Mouse (Mus musculus): Measurements from ENCODE around the gene Ldb2.

The Ldb2 gene

GRCm38 (mm10) chr5:44645952-44646841, 153.3 kb downstream of the Ldb2 start:
- DNase-seq (ENCODE audit: low spot score in 2 of 2) = no peak

DNA sequence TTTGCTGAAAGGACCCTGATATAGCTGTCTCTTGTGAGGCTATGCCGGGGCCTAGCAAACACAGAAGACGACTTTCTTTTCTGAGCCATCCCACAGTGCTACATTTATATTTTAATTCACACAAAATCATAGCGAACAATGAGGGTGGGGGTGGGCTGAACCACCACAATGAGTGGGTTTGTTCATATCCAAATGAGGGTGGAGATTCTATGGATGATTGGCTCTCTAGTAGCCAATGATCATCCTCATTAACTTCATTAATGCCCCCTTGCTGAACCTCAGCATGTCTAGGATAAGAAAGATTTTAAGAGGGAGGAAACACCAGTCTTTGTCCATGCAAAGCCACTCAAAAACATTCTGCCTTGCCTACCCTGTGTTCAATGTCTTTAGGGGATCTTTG, 156.4 kb downstream of the Ldb2 start:
- no peak for DNase-seq (ENCODE audit: low spot score in 2 of 2)

DNA sequence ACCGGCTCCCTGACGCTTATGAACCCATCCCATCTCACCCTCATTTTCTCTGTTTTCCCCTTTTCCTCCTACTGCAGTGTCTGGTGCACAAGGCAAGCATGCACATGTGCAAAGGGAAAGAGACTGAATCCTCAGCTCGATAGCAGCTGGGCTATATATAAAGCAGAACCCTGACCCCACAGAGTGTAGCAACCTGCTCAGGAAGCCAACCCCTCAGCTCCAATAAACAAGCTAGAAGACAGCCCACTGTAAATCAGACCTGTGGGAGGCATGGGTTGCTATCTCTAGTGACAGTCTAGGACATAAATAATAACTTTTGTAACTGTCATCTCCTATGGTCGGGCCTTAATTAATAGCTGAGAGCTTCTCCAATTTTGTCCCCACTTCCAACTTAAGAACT, 158.4 kb downstream of the Ldb2 start:
- no peak for DNase-seq (ENCODE audit: low spot score in 2 of 2)

- DNase-seq (ENCODE audit: low spot score in 2 of 2) = no peak
Observed at GRCm38 (mm10) chr5:44635546-44635945, 163.9 kb downstream of the Ldb2 start.

DNA sequence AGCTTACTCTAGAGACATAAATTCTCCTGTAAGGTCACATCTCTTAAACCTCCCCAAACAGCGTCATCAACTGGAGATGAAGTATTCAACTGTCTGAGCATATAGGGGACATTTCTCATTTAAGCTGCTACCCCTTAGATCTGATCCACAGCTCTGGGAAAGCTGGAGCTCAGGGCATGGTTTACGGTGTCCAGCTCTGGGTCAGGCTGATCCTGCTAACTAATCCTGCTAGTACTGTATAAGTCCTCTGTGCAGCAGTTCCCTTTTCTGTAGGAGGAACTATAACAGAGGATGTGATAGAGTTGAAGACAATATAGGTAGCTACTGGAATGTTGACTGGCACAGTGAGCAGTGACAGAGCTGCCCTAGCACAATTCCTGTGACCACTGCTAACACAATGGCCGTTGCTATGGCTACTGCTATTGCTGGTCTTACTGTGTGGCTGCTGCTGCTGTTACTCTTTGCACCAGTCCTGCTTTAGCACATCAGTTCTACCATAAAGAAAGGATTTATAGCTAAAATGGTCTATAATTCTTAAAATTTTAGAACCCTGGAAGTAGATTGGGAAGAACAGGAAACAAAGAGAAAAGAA, 170.3 kb downstream of the Ldb2 start:
- DNase-seq (ENCODE audit: low spot score in 2 of 2) = no peak

DNA sequence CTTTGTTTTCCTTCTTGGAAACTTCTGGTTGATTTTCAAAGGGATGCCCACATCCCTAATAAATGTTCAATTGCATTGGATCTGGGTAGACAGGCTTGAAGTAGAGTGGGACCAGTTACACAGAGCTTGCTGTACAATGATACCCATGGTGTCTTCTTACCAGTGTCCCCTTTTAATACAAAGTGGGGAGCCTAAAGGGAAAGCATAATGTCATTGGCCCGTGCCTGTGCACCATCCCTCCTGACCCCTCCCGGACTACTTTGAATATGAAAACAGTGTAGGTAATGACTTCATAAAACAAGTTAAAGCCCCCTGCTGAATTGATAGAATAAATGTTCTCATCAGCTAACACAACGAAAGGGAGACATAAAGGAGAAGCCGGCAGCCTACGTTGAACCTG, 172.0 kb downstream of the Ldb2 start:
- no peak for DNase-seq (ENCODE audit: low spot score in 2 of 2)

DNA sequence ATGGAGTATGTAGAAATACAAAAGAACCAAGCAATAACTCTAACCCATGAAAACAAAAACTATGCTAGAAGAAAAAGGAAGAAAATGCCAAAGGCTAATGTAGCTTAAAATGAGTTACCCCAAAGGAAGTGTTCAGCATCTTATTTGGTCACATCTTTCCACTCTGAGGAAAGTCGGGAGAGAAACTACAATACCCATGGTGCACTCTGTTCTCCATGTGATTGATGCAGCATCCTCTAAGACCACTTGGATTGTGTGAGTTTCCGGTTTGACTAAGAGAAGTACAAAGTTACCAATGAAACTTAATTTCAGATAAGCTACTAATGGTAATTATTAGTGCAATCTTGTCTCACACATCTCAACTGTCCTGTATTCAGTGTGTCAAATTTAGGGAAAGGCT, 172.6 kb downstream of the Ldb2 start:
- DNase-seq (ENCODE audit: low spot score in 2 of 2) = no peak

DNA sequence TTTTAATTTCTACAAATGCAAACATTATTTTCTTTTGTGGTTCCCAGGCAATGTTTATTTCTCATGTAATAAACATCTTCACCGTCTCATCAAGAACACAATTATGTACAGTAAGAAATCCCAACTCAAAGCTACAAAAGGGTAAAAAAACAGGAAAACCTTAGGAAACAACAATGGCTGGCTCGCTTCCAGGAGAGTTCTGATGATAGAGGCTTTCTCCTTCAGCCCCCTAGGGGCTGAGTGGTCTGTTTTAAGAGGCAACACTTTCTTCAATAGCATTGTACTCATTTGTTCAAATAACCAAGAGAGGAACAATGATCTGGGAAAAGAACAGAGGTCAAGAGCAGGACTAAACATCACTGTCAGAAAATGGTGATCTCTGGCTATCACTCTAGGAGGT, 173.4 kb downstream of the Ldb2 start:
- DNase-seq (ENCODE audit: low spot score in 2 of 2) = no peak

DNA sequence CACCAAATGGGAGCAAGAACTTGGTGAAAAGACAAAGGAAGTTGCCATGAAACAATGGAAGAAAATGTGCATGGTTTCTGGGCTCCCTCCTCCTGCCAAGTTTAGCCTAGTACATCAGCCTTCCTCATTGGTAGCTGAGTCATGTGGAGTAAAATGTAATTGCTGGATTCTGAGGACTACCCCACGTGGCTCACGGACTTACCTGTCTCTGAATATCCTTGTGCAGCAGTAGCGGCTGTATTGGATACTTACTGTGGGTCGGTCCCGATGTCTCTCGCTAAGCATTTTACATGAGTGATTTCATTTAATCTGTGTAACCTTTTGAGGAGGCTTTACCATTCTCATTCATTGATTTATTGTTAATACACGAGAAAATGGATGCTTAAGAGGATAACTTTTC, 183.8 kb downstream of the Ldb2 start:
- DNase-seq (ENCODE audit: low spot score in 2 of 2) = no peak

DNA sequence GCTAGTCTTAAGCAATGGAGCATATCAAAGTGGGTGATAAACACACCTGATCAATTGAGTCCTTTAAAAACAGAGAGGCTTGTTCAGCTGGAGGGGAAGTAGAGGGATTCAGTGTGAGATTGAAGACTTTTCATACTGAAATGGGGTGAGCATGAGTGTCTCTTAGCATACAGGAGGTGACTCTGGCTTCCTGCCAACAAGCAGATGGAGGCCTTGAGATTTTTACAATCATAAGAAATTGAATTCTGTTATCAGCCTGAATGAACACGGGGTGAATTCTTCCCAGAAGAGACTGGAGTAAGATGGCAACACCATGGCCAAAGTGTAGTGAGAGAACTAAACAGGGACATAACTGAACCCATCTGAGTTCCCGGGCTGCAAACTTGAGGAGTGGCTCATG, 190.6 kb downstream of the Ldb2 start:
- DNase-seq (ENCODE audit: low spot score in 2 of 2) = no peak

- DNase-seq (ENCODE audit: low spot score in 2 of 2) = no peak
Observed at GRCm38 (mm10) chr5:44601340-44601739, 198.1 kb downstream of the Ldb2 start.

DNA sequence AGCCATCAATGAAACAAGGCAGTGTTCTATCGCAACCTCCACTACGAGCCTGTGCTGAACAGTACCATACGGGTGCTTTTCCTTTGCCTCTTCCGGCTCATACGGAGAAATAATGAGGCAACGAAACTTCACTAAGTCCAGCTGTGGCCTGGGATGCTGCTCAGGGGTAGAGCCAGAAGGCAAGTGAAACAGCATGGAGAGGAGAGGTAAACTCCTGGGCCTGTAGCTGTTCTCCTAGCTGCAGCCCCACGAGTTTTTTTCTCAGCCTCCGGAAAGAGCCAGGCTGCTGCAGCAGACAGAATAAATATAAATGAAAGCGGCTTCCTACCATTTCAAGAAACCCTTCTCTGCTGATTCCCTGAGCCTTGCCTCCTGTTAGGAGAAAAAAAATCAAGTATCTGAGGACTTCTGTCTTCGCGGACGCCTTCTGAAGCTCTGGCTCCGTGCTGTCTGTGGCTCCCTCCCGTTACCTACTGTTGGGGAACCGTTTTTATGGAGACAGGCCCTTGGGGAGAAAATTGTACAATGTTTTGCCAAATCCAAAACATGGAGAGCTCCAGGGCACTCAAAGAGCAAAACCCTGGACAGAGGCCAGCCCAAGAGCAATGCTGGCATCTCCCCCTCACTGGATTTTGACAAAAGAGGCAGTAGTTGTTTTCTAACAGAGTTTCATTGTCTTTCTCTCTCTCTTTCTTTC, 205.8 kb downstream of the Ldb2 start:
- no peak for DNase-seq (ENCODE audit: low spot score in 2 of 2)

DNA sequence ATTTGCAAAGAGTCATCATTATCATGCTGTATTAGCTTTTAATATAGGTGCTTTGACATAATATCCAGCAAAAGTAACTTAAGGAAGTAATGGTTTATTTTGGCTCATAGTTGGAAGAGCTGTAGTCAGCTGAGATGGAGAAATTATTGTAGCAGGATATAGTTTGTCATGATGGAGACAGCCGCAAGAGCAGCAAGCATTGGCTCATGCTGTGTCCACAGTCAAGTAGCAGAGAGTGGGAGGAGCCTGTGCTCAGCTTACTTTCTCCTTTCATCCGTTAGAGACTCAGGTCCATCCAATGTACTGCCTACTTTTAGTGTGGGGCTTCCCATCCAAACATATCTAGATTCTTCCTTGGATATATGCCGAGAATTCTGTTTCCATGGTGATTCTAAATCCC, 208.7 kb downstream of the Ldb2 start:
- DNase-seq (ENCODE audit: low spot score in 2 of 2) = no peak

DNA sequence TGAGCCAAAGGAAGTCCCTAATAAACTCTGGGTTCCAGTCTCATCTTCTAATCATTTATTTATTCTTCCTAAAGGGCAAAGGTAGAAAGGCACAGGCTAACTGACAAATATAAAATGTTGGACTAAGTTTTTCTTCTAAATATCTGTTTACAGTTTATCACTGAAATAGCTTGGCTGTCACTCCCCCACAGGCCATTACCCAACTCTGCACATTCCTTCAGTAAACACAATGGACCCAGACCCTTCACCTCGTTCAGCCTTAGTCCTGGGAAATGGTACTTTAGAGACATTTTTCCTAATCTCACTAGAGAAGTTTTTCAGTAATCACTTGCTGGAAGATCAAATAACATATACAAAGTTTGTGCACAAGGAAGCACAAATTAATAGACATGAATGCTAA, 210.2 kb downstream of the Ldb2 start:
- DNase-seq (ENCODE audit: low spot score in 2 of 2) = no peak

DNA sequence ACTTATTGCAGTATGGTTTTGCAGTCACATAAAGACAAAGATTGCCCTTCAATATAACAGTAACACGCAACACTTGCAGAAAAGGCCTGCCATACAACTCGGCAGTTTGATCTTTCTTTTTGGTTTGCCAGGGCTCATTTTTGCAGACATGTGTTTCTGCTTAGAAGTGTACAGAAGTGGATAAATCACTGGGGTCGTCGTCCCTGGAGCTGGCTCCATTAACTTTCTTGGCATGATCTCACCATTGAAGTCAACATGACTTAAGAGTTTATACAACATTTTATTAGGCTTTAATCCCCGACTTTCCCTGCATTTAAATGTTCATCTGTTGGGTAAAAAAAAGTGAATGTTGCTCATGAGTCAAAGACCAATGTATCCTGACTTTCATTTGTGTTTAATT, 212.9 kb downstream of the Ldb2 start:
- DNase-seq (ENCODE audit: low spot score in 2 of 2) = no peak

DNA sequence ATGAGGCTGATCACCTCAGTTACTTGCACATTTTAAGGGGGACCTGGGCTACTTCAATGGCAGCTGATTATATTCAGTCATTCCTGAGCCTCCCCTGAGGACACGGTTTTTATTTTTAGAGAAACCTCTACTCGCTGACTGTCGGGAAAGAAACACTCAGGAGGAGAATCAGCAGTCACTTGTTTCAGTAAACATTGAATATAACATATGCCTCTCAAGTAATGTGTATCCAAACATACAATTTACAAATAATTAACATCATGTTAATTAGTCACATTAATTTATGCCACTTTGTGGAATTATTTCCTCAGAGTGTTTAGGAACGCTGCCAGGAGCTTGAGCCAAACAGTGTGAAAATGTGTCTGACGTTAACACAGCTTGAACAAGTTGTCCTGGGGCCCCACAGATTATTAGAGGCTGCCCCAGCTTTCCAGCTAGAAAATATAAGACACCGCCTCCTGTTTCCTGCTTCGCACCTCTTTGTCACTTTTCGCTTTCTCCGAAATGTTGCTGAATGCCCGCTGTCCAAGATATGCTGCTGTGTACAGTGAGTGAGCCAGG, 219.5 kb downstream of the Ldb2 start:
- DNase-seq (ENCODE audit: low spot score in 2 of 2) = no peak

- no peak for DNase-seq (ENCODE audit: low spot score in 2 of 2)
Observed at GRCm38 (mm10) chr5:44576682-44577349, 222.7 kb downstream of the Ldb2 start.

DNA sequence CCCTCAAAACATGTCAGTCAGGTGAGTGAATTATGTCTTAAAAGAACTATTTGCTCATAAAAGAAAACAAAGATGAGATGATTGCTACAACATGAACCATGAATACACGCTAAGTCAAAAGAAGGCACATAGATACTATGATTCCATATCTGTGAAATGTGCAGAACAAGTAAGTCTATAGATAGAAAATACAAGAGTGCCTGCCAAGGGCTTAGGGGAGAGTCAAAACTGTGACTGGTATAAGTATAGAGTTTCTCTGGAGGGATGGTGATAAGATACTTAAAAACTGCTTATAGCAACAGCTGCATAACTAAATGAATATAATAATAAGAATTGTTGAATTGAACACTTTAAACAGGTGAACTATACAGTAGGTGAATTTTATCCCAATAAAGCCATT, 224.8 kb downstream of the Ldb2 start:
- no peak for DNase-seq (ENCODE audit: low spot score in 2 of 2)

- no peak for DNase-seq (ENCODE audit: low spot score in 2 of 2)
Observed at GRCm38 (mm10) chr5:44553765-44554352, 245.6 kb downstream of the Ldb2 start.

GRCm38 (mm10) chr5:44553155-44553554, 246.3 kb downstream of the Ldb2 start:
- no peak for DNase-seq (ENCODE audit: low spot score in 2 of 2)

DNA sequence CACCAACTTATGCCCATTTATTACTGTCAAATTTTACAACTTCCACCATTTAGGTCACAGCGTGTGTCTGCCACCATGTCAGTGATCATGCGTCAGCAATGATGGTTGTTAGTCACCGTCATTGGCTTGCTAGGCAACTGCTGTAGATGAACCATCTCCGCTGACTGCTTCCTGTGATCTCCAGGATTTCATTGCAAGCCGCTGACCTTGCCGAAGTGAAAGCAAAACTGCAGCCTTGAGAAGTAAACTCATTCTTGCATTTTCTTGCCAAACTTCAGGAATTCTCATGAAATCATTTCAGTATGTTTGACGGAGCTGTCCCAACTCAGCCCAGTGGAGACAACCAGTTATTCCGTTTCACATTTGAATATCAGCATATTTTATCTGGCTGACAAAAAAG, 247.4 kb downstream of the Ldb2 start:
- DNase-seq (ENCODE audit: low spot score in 2 of 2) = no peak

- DNase-seq (ENCODE audit: low spot score in 2 of 2) = no peak
Observed at GRCm38 (mm10) chr5:44548468-44548867, 251.0 kb downstream of the Ldb2 start.

Data from natural killer cell, adult 2 months (primary cell).